Mouse (Mus musculus) frontal cortex, adult 2 months (tissue): Measurements from ENCODE around the gene Hoxc11. TPM values are rescaled to one million over a fixed set of nuclear protein-coding genes. Genes with fewer than 3 reads are reported as not detected.

Source experiments
- DNase-seq, 2 experiments: peaks; one replicate each; pipeline ENCODE4 v3.0.0; 2022; ENCODE audit warnings: low spot score in 1 of 2; ENCODE audit errors: extremely low spot score in 1 of 2
- polyA plus RNA-seq: library from polyadenylated mRNA; depleted of rRNA; stranded (reverse); fragments of >200 nt; gene quantifications from 2 replicates; pipeline ENCODE4 v1.2.3, GENCODE M21; 2012; rRNA removed

Hoxc11 gene
- polyA plus RNA-seq, 1 experiment = not detected

GRCm38 (mm10) chr15:103002156-103002555 lies 47.9 kb downstream of the Hoxc11 start:
- DNase-seq = no peak

- no peak for DNase-seq
These were observed 48.7 kb downstream of the Hoxc11 start for GRCm38 (mm10) chr15:103002821-103003448.

GRCm38 (mm10) chr15:103005308-103005707 lies 51.1 kb downstream of the Hoxc11 start:
- DNase-seq = no peak

GRCm38 (mm10) chr15:103005797-103006196 lies 51.6 kb downstream of the Hoxc11 start:
- no peak for DNase-seq

GRCm38 (mm10) chr15:103006326-103006725 lies 52.1 kb downstream of the Hoxc11 start:
- no peak for DNase-seq

Other genes with a start within 250 kb of the Hoxc11 start
- gene Calcoco1, start 232.2 kb upstream of the Hoxc11 start, polyA plus RNA-seq = 64.9 and 69.7 TPM in 2 replicates
- not detected in 2 replicates for gene Hoxc13, start 33.3 kb upstream of the Hoxc11 start, polyA plus RNA-seq
- not detected in 2 replicates for gene Hoxc12, start 17.7 kb upstream of the Hoxc11 start, polyA plus RNA-seq
- gene Hoxc10, start 12.4 kb downstream of the Hoxc11 start, polyA plus RNA-seq = not detected in 2 replicates
- gene Hoxc5, start 13.0 kb downstream of the Hoxc11 start, polyA plus RNA-seq = not detected in 2 replicates
- gene Hoxc9, start 22.0 kb downstream of the Hoxc11 start, polyA plus RNA-seq = not detected in 2 replicates
- gene Hoxc8, start 36.2 kb downstream of the Hoxc11 start, polyA plus RNA-seq = not detected in 2 replicates
- gene Hoxc6, start 43.8 kb downstream of the Hoxc11 start, polyA plus RNA-seq = not detected in 2 replicates
- 0.06 TPM in 1 of 2 replicates, not detected in the other for gene Hoxc4, start 64.5 kb downstream of the Hoxc11 start, polyA plus RNA-seq
- 16.1 and 16.3 TPM in 2 replicates for gene Smug1, start 212.7 kb downstream of the Hoxc11 start, polyA plus RNA-seq